Mouse (Mus musculus) bone marrow macrophage, adult 2 months (primary cell): ENCODE results near the gene Ebi3. TPM values are rescaled to one million over a fixed set of nuclear protein-coding genes. Genes with fewer than 3 reads are reported as not detected.
A peak's percentile ranks its signal among the peaks of the same experiment; 100 is the strongest.

Experiments used
- H3K27ac ChIP-seq: 2 replicates; pipeline ENCODE4 v1.5.1; 2012; ENCODE audit warnings: low read depth, low read length; ENCODE audit not compliant: insufficient read depth
- H3K4me1 ChIP-seq: 2 replicates; pipeline ENCODE4 v1.6.1; 2012; ENCODE audit warnings: low read length; ENCODE audit not compliant: control insufficient read depth, insufficient read depth
- H3K4me3 ChIP-seq: 2 replicates; pipeline ENCODE4 v1.5.1; 2012; ENCODE audit warnings: mild to moderate bottlenecking, low read length, moderate library complexity; ENCODE audit not compliant: insufficient read depth
- CTCF ChIP-seq: IDR thresholded peaks from 2 replicates; pipeline ENCODE4 v1.5.1; 2012; ENCODE audit warnings: low read depth, mild to moderate bottlenecking, low read length, moderate library complexity
- POLR2A ChIP-seq: IDR thresholded peaks from 2 replicates; pipeline ENCODE4 v1.6.1; 2012; ENCODE audit warnings: mild to moderate bottlenecking, low read depth, low read length, borderline replicate concordance
- polyA plus RNA-seq: library from polyadenylated mRNA; stranded (reverse); fragments of >200 nt; gene quantifications from 2 replicates; pipeline ENCODE4 v1.2.4, GENCODE M21; 2012; ENCODE audit not compliant: missing spikeins, insufficient read depth, insufficient read length

The Ebi3 gene
- polyA plus RNA-seq, result 190 and 214 TPM in 2 replicates

GRCm38 (mm10) chr17:55952447-55953027 lies at the start of gene Ebi3:
TSS of gene Ebi3 (plus strand) at chr17:55952640.
- TF ChIP-seq POLR2A (no peak), CTCF (no peak)
- Histone ChIP-seq H3K27ac (peak within 1 kb of the TSS; percentile 85), H3K4me3 (peak within 1 kb of the TSS; percentile 57), H3K4me1 (peaks cover 32% of the 10 kb centered on the region)

GRCm38 (mm10) chr17:55903087-55903486 lies 49.4 kb upstream of the Ebi3 start:
- Histone ChIP-seq H3K4me3 (no peak overlapping the region), H3K4me1 (no peaks in the 10 kb centered on the region), H3K27ac (no peak overlapping the region)
- TF ChIP-seq POLR2A (no peak), CTCF (no peak)

DNA sequence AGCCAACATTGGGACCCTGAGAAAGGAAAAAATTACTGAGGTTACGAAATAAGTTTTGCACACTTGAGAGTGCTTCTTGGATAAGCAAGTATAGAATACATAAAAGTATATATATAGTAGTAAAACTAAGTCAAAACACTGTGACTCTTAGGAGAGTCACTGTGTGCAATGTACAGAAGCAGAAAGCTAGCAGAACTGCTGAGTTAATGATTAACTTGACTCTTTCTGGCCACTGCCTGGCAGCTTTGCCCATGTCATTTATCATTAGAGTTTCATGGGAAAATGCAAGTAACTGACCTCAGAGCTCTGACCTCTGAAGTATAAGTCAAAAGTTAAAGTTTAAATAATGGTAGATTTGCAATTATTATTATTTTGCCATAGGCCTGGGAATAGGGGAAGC lies 48.8 kb upstream of the Ebi3 start:
- no peaks in the 10 kb centered on the region for H3K4me1 ChIP-seq
- no peak overlapping the region for H3K4me3 ChIP-seq
- TF ChIP-seq POLR2A, result no peak
- no peak for TF ChIP-seq CTCF
- no peak overlapping the region for H3K27ac ChIP-seq

DNA sequence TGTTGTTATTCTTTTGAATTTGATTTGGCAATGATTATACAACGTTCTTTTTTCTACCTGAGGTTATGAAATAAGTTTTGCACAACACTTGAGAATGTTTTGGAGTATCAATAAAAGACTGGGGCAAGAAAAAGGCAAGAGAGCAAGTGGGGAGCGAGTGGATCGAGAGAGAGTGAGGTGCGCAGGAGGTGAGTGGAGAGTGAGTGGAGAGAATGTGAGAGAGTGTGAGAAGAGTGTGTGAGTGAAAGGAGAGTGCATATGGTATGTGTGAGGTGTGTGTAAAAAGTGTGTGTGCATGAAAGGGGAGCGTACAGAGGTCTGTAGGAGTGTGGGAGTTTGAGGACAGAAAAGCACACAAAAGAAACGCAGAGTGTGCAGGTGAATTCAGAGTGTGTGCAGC lies 48.3 kb upstream of the Ebi3 start:
- Histone ChIP-seq H3K4me1 (no peaks in the 10 kb centered on the region), H3K4me3 (no peak overlapping the region), H3K27ac (no peak overlapping the region)
- TF ChIP-seq POLR2A (no peak), CTCF (no peak)

DNA sequence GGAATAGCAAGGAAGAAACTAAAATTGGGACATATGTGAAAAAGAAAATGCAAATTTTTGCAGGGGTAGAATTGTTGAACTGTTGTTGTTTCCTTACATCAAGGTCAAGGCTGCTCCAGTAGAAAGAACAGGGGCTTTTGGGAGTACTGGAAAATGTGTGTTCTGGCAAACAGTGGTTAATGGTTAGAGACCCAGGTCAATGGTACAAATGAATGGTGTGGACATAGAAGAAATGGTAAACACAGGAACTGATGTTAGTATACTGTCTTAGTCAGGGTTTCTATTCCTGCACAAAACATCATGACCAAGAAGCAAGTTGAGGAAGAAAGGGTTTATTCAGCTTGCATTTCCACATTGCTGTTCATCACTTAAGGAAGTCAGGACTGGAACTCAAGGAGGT lies 45.8 kb upstream of the Ebi3 start:
- Histone ChIP-seq H3K4me3 (no peak overlapping the region), H3K27ac (no peak overlapping the region), H3K4me1 (no peaks in the 10 kb centered on the region)
- no peak for TF ChIP-seq POLR2A
- TF ChIP-seq CTCF, result no peak

GRCm38 (mm10) chr17:55931553-55932502 lies 20.6 kb upstream of the Ebi3 start:
- TF ChIP-seq CTCF (no peak), POLR2A (no peak)
- peak overlapping the region; percentile 65 for H3K4me3 ChIP-seq
- H3K27ac ChIP-seq, result no peak overlapping the region
- no peaks in the 10 kb centered on the region for H3K4me1 ChIP-seq

DNA sequence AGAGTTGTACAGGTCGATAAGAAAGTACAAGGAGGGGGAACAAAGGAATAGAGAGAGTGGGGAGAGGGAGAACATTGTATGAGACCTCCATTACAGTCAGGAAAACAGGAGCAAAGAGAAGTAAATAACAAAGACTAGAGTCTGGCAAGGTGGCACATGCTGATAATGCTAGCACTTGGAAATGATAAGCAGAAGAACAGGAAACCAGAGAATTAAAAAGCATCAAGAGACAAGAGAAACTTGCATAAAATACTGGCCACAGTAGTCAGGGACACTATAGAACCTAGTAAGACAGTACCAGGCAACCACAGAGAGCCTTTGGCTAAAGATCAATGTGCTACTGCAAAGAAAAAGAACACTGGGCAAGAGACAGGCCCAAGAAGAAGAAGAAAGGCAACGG lies 19.8 kb upstream of the Ebi3 start:
- Histone ChIP-seq H3K27ac (no peak overlapping the region), H3K4me3 (peak overlapping the region; percentile 65; the same call in 1 of the 2 replicates), H3K4me1 (no peaks in the 10 kb centered on the region)
- TF ChIP-seq POLR2A, result no peak
- no peak for TF ChIP-seq CTCF

DNA sequence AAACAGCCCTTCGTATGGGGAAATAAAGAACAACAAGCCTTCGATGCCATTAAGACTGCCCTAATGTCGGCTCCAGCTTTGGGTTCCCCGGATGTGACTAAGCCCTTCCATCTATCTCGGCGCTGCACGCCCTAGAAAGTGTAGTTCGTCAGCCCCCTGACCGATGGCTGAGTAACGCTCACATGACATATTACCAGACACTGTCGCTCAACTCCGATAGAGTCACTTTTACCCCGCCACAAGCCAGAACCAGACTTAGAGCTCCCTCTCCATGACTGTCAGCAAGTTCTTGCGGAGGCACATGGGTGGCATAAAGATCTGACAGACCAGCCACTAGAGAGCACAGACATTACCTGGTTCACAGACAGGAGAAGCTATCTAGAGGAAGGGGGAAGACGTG lies 19.2 kb upstream of the Ebi3 start:
- Histone ChIP-seq H3K4me3 (no peak overlapping the region), H3K4me1 (no peaks in the 10 kb centered on the region), H3K27ac (no peak overlapping the region)
- TF ChIP-seq POLR2A, result no peak
- TF ChIP-seq CTCF, result no peak

- peak overlapping the region; percentile 64 for H3K4me3 ChIP-seq
- peak overlapping the region; percentile 54 for H3K27ac ChIP-seq
- peaks cover 10% of the 10 kb centered on the region for H3K4me1 ChIP-seq
These were observed 8.0 kb upstream of the Ebi3 start for GRCm38 (mm10) chr17:55944387-55944865.

- peaks cover 16% of the 10 kb centered on the region for H3K4me1 ChIP-seq
- peak overlapping the region; percentile 64 for H3K4me3 ChIP-seq
- peak overlapping the region; percentile 77 for H3K27ac ChIP-seq
These were observed 7.4 kb upstream of the Ebi3 start for GRCm38 (mm10) chr17:55944866-55945682.
